Comparison of ENCODE assay signal across 20 mouse cellular contexts in genomic region chr3:27435096-27435620, GRCm38 (mm10).
DNase-seq lines count a peak whose midpoint lies in the region; ATAC-seq and TF ChIP-seq lines count a peak whose summit lies in the region.
"Had no signal": no experiment of that assay in that cellular context is flagged by ENCODE, and none has a peak within 500 bp of the region (broad histone marks: within the 10 kb centered on the region; RNA-seq: fewer than 3 reads in every experiment).

No protein-coding gene starts in this region.

- no peak for TF ChIP-seq CTCF in intestine, postnatal 0 days (IDR thresholded peaks at IDR 0.05; ENCODE audit: low read depth)
- TF ChIP-seq CTCF in kidney, postnatal 0 days (IDR thresholded peaks at IDR 0.05; ENCODE audit: low read depth), result no peak

- DNase-seq in intestine, embryonic 14.5 days (ENCODE audit: low spot score), result no peak
- peak; percentile 25 for DNase-seq in kidney, postnatal 0 days (ENCODE audit: low spot score)
- DNase-seq in kidney, adult 9 months, result no peak
- no peak for DNase-seq in ovary, postnatal 36 days (ENCODE audit: low spot score)
- DNase-seq: adrenal gland, postnatal 25 days; cerebellum, adult 9-10 months; gastrocnemius, adult 2 months; layer of hippocampus, postnatal 36 days; lung, embryonic 14.5 days; lung, postnatal 4 days had no signal

- no peaks in the 10 kb centered on the region for H3K27me3 ChIP-seq in intestine, embryonic 14.5 days (replicated peaks; ENCODE audit: control insufficient read depth, insufficient read depth, low read length)
- H3K27me3 ChIP-seq in intestine, postnatal 0 days (replicated peaks; ENCODE audit: control insufficient read depth, insufficient read depth, low read length), result no peaks in the 10 kb centered on the region
- no peaks in the 10 kb centered on the region for H3K27me3 ChIP-seq in kidney, postnatal 0 days (ENCODE audit: insufficient read depth, low read length)
- no peaks in the 10 kb centered on the region for H3K27me3 ChIP-seq in intestine, embryonic 15.5 days (replicated peaks)
- H3K27me3 ChIP-seq in stomach, embryonic 15.5 days (replicated peaks), result no peaks in the 10 kb centered on the region
- no peaks in the 10 kb centered on the region for H3K27me3 ChIP-seq in liver, embryonic 12.5 days (replicated peaks)
- H3K27me3 ChIP-seq: limb, embryonic 12.5 days; neural tube, embryonic 15.5 days had no signal

- no peaks in the 10 kb centered on the region for H3K9me3 ChIP-seq in intestine, embryonic 14.5 days (ENCODE audit: control insufficient read depth, low read length)
- no peaks in the 10 kb centered on the region for H3K9me3 ChIP-seq in intestine, postnatal 0 days (ENCODE audit: control insufficient read depth)
- H3K9me3 ChIP-seq in kidney, postnatal 0 days (replicated peaks; ENCODE audit: low read length), result no peaks in the 10 kb centered on the region
- no peaks in the 10 kb centered on the region for H3K9me3 ChIP-seq in intestine, embryonic 15.5 days
- H3K9me3 ChIP-seq in stomach, embryonic 15.5 days, result no peaks in the 10 kb centered on the region
- no peaks in the 10 kb centered on the region for H3K9me3 ChIP-seq in liver, embryonic 12.5 days (replicated peaks)
- H3K9me3 ChIP-seq: heart, embryonic 10.5 days; limb, embryonic 12.5 days; neural tube, embryonic 15.5 days had no signal

- peaks cover 46% of the 10 kb centered on the region for H3K36me3 ChIP-seq in intestine, embryonic 14.5 days (ENCODE audit: control insufficient read depth, insufficient read depth, low read length)
- peaks cover 41% of the 10 kb centered on the region for H3K36me3 ChIP-seq in intestine, postnatal 0 days (ENCODE audit: control insufficient read depth, insufficient read depth)
- peaks cover 19% of the 10 kb centered on the region; the same call in 1 of the 2 replicates for H3K36me3 ChIP-seq in kidney, postnatal 0 days (ENCODE audit: insufficient read depth, low read length)
- peaks cover 13% of the 10 kb centered on the region for H3K36me3 ChIP-seq in intestine, embryonic 15.5 days
- H3K36me3 ChIP-seq in stomach, embryonic 15.5 days, result peaks cover 17% of the 10 kb centered on the region
- peaks cover 26% of the 10 kb centered on the region for H3K36me3 ChIP-seq in liver, embryonic 12.5 days
- H3K36me3 ChIP-seq: neural tube, embryonic 15.5 days had no signal

- ATAC-seq in intestine, embryonic 14.5 days (replicated peaks; ENCODE audit: low FRiP score, low TSS enrichment, low read depth), result peak; percentile 43; the same call in 1 of the 2 replicates
- no peak for ATAC-seq in intestine, postnatal 0 days
- ATAC-seq in kidney, postnatal 0 days (replicated peaks; ENCODE audit: low FRiP score, low read depth), result no peak
- peak; percentile 47 for ATAC-seq in intestine, embryonic 15.5 days
- peak; percentile 58 for ATAC-seq in stomach, embryonic 15.5 days (ENCODE audit: insufficient read depth, low FRiP score, low read depth)
- ATAC-seq in liver, embryonic 12.5 days, result no peak
- ATAC-seq: forebrain, embryonic 14.5 days; hindbrain, postnatal 0 days had no signal

- WGBS in intestine, embryonic 14.5 days, result 36% methylated on average over 6 of the region's 6 CpGs
- WGBS in intestine, postnatal 0 days, result 37% methylated on average over 6 of the region's 6 CpGs
- WGBS in kidney, postnatal 0 days, result 33% methylated on average over 6 of the region's 6 CpGs
- 30% methylated on average over 6 of the region's 6 CpGs for WGBS in intestine, embryonic 15.5 days
- 44% methylated on average over 6 of the region's 6 CpGs for WGBS in stomach, embryonic 15.5 days
- WGBS in liver, embryonic 12.5 days (ENCODE audit: insufficient replicate concordance), result 63% methylated on average over 6 of the region's 6 CpGs

- H3K4me2 ChIP-seq in intestine, embryonic 14.5 days (ENCODE audit: low read length), result no peak overlapping the region
- H3K4me2 ChIP-seq in intestine, postnatal 0 days (replicated peaks; ENCODE audit: low read depth), result no peak overlapping the region
- H3K4me2 ChIP-seq in kidney, postnatal 0 days (ENCODE audit: low read length), result no peak overlapping the region
- H3K4me2 ChIP-seq in intestine, embryonic 15.5 days (replicated peaks), result no peak overlapping the region
- no peak overlapping the region for H3K4me2 ChIP-seq in stomach, embryonic 15.5 days
- H3K4me2 ChIP-seq in liver, embryonic 12.5 days, result no peak overlapping the region
- H3K4me2 ChIP-seq: limb, embryonic 12.5 days; lung, embryonic 14.5 days; neural tube, embryonic 15.5 days had no signal

- peaks cover 4% of the 10 kb centered on the region; the same call in 1 of the 2 replicates for H3K4me1 ChIP-seq in intestine, embryonic 14.5 days (replicated peaks; ENCODE audit: control insufficient read depth, insufficient read depth, low read length)
- no peaks in the 10 kb centered on the region for H3K4me1 ChIP-seq in intestine, postnatal 0 days (replicated peaks; ENCODE audit: control insufficient read depth, insufficient read depth, low read length)
- peaks cover 6% of the 10 kb centered on the region for H3K4me1 ChIP-seq in kidney, postnatal 0 days (replicated peaks; ENCODE audit: insufficient read depth, low read length)
- H3K4me1 ChIP-seq in intestine, embryonic 15.5 days (replicated peaks), result peaks cover 6% of the 10 kb centered on the region; the same call in 1 of the 2 replicates
- no peaks in the 10 kb centered on the region for H3K4me1 ChIP-seq in stomach, embryonic 15.5 days
- H3K4me1 ChIP-seq in liver, embryonic 12.5 days, result no peaks in the 10 kb centered on the region

- no peak overlapping the region for H3K9ac ChIP-seq in intestine, embryonic 14.5 days (ENCODE audit: low read length)
- no peak overlapping the region for H3K9ac ChIP-seq in intestine, postnatal 0 days (ENCODE audit: low read depth, low read length)
- H3K9ac ChIP-seq in kidney, postnatal 0 days (ENCODE audit: low read depth, low read length), result no peak overlapping the region
- H3K9ac ChIP-seq in intestine, embryonic 15.5 days, result no peak overlapping the region
- H3K9ac ChIP-seq in stomach, embryonic 15.5 days, result no peak overlapping the region
- H3K9ac ChIP-seq in liver, embryonic 12.5 days, result no peak overlapping the region
- H3K9ac ChIP-seq: limb, embryonic 12.5 days; liver, embryonic 14.5 days; lung, embryonic 14.5 days; neural tube, embryonic 15.5 days had no signal

- H3K4me3 ChIP-seq in intestine, embryonic 14.5 days (ENCODE audit: low read depth, low read length), result no peak overlapping the region
- H3K4me3 ChIP-seq in intestine, postnatal 0 days (ENCODE audit: low read depth, low read length), result no peak overlapping the region
- H3K4me3 ChIP-seq in kidney, postnatal 0 days (replicated peaks; ENCODE audit: low read depth, low read length), result no peak overlapping the region
- no peak overlapping the region for H3K4me3 ChIP-seq in intestine, embryonic 15.5 days (replicated peaks)
- no peak overlapping the region for H3K4me3 ChIP-seq in stomach, embryonic 15.5 days (replicated peaks)
- H3K4me3 ChIP-seq in liver, embryonic 12.5 days, result no peak overlapping the region
- H3K4me3 ChIP-seq: gastrocnemius, adult 2 months; heart, embryonic 10.5 days; limb, embryonic 12.5 days; neural tube, embryonic 15.5 days had no signal

- H3K27ac ChIP-seq in intestine, embryonic 14.5 days (ENCODE audit: low read depth), result peak overlapping the region; percentile 4; the same call in 1 of the 2 replicates
- H3K27ac ChIP-seq in intestine, postnatal 0 days (ENCODE audit: low read depth, low read length), result no peak overlapping the region
- H3K27ac ChIP-seq in kidney, postnatal 0 days, result peak overlapping the region; percentile 15
- 0 out of 2 replicates have a peak overlapping the region, but pooled peaks have one; percentile 13 for H3K27ac ChIP-seq in intestine, embryonic 15.5 days
- peak overlapping the region; percentile 49; the same call in 1 of the 2 replicates for H3K27ac ChIP-seq in stomach, embryonic 15.5 days
- H3K27ac ChIP-seq in liver, embryonic 12.5 days, result no peak overlapping the region
- H3K27ac ChIP-seq: gastrocnemius, adult 2 months; heart, embryonic 10.5 days; hindbrain, postnatal 0 days; limb, embryonic 12.5 days; liver, embryonic 14.5 days; neural tube, embryonic 15.5 days had no signal

Comparison
In these comparisons a context has a peak if more than half of its experiments do, and no peak if none do; other contexts are left out.
1. ATAC-seq: peak in intestine, embryonic 14.5 days (single experiment), intestine, embryonic 15.5 days (single experiment) and stomach, embryonic 15.5 days (single experiment); none in intestine, postnatal 0 days (single experiment), kidney, postnatal 0 days (single experiment) and liver, embryonic 12.5 days (single experiment).
2. H3K27ac ChIP-seq: peak in intestine, embryonic 14.5 days (single experiment), kidney, postnatal 0 days (single experiment), intestine, embryonic 15.5 days (single experiment) and stomach, embryonic 15.5 days (single experiment); none in intestine, postnatal 0 days (single experiment) and liver, embryonic 12.5 days (single experiment).